Mouse (Mus musculus) left cerebral cortex, postnatal 36 days (tissue): ENCODE results near the gene Cavin1. TPM values are rescaled to one million over a fixed set of nuclear protein-coding genes. Genes with fewer than 3 reads are reported as not detected.

Experiments
- DNase-seq, 2 experiments: peaks; one replicate each; pipeline ENCODE4 v3.0.0; 2021 to 2022; ENCODE audit warnings: low spot score in 2 of 2, mixed read lengths in 1 of 2
- intact Hi-C: fragments of 180-260 bp; cut with DNase I; formaldehyde crosslinking; loops from one replicate; pipeline ENCODE4 v1.15.1; 2025
- total RNA-seq, 2 experiments: library from RNA; stranded (reverse); gene quantifications; 2 replicates each; pipeline ENCODE4 v1.2.3; 2021

The Cavin1 gene
- total RNA-seq, 2 experiments from 2014 or later = 17.4 to 20.4 TPM

GRCm38 (mm10) chr11:100960540-100960939 lies 10.1 kb downstream of the Cavin1 start:
- DNase-seq = peak in 1 of 2 experiments; percentile 24
- intact Hi-C loops = no loop called here

GRCm38 (mm10) chr11:100959826-100960225 lies 10.9 kb downstream of the Cavin1 start:
- intact Hi-C loops = loop anchor here (5.0 kb wide), 1 partner anchor 198 kb away; the partner anchor contains the start of gene Hcrt
- DNase-seq = no peak

- DNase-seq = peak; percentile 10 to 44
- intact Hi-C loops = loop anchor here (5.0 kb wide), 1 partner anchor 197 kb away; the partner anchor contains the start of gene Hcrt
These were observed 11.2 kb downstream of the Cavin1 start for GRCm38 (mm10) chr11:100959464-100959810.

GRCm38 (mm10) chr11:100958613-100959463 lies 11.8 kb downstream of the Cavin1 start:
- intact Hi-C loops = loop anchor here (5.0 kb wide), 1 partner anchor 197 kb away; the partner anchor contains the start of gene Hcrt
- DNase-seq = peak in 1 of 2 experiments; percentile 27

GRCm38 (mm10) chr11:100957915-100958469 lies 12.7 kb downstream of the Cavin1 start:
- DNase-seq = no peak
- intact Hi-C loops = loop anchor here (1.0 to 5.0 kb wide), 2 partner anchors 65 to 196 kb away; partner anchors contain the start of gene Hcrt

- DNase-seq = peak; percentile 86 to 87
- intact Hi-C loops = loop anchor here (1.0 to 5.0 kb wide), 2 partner anchors 64 to 195 kb away; partner anchors contain the start of gene Hcrt
These were observed 13.4 kb downstream of the Cavin1 start for GRCm38 (mm10) chr11:100957244-100957643.

- DNase-seq = no peak
- intact Hi-C loops = no loop called here
These were observed 21.1 kb downstream of the Cavin1 start for GRCm38 (mm10) chr11:100949540-100949939.

GRCm38 (mm10) chr11:100948317-100948716 lies 22.4 kb downstream of the Cavin1 start:
- intact Hi-C loops = no loop called here
- DNase-seq = no peak

GRCm38 (mm10) chr11:100947548-100947947 lies 23.1 kb downstream of the Cavin1 start:
- no peak for DNase-seq
- intact Hi-C loops = no loop called here

GRCm38 (mm10) chr11:100946862-100947261 lies 23.8 kb downstream of the Cavin1 start:
- intact Hi-C loops = no loop called here
- no peak for DNase-seq

GRCm38 (mm10) chr11:100942388-100942787 lies 28.3 kb downstream of the Cavin1 start:
- intact Hi-C loops = no loop called here
- DNase-seq = no peak

GRCm38 (mm10) chr11:100939512-100940151 lies 31.1 kb downstream of the Cavin1 start, which contains the start of gene Stat3:
Gene Stat3 (minus strand): TSS chr11:100939540.
- intact Hi-C loops = no loop called here
- DNase-seq = peak; percentile 99 to 100

GRCm38 (mm10) chr11:100938711-100939511 lies 31.8 kb downstream of the Cavin1 start:
- DNase-seq = no peak
- intact Hi-C loops = no loop called here

- no peak for DNase-seq
- intact Hi-C loops = no loop called here
These were observed 32.6 kb downstream of the Cavin1 start for GRCm38 (mm10) chr11:100938112-100938511.

- intact Hi-C loops = no loop called here
- no peak for DNase-seq
These were observed 33.4 kb downstream of the Cavin1 start for GRCm38 (mm10) chr11:100937295-100937694.

GRCm38 (mm10) chr11:100935373-100936355 lies 35.0 kb downstream of the Cavin1 start:
- intact Hi-C loops = no loop called here
- no peak for DNase-seq

- DNase-seq = no peak
- intact Hi-C loops = no loop called here
These were observed 39.3 kb downstream of the Cavin1 start for GRCm38 (mm10) chr11:100931254-100931921.

GRCm38 (mm10) chr11:100930611-100931010 lies 40.1 kb downstream of the Cavin1 start:
- intact Hi-C loops = no loop called here
- DNase-seq = no peak
